Mouse (Mus musculus) kidney, embryonic 16.5 days (tissue): ENCODE measurements at regions not wholly inside any gene's neighbourhood (a gene's known extent, or its start where the extent isn't known, plus 50 kb on each side); places are given as distances from the start of the nearest gene placed in this dataset.

Source experiments
- ATAC-seq: fragments of 200-750 bp; cut with Nextera tagmentation; 2 replicates; pipeline ENCODE4 v1.8.0; 2017; ENCODE audit warnings: moderate TSS enrichment; ENCODE audit not compliant: low FRiP score, low TSS enrichment
- H3K27ac ChIP-seq: fragments of 300-500 bp; sonication (generic); 2 replicates; pipeline ENCODE4 v1.5.1; 2014; ENCODE audit warnings: low read length
- H3K27me3 ChIP-seq: fragments of 300-500 bp; sonication (generic); 2 replicates; pipeline ENCODE4 v1.6.1; 2014; ENCODE audit warnings: low read length, control low read depth, mixed read lengths; ENCODE audit not compliant: insufficient read depth
- H3K36me3 ChIP-seq: fragments of 300-500 bp; sonication (generic); 2 replicates; pipeline ENCODE4 v1.6.1; 2014; ENCODE audit warnings: low read length, control low read depth, mixed read lengths; ENCODE audit not compliant: insufficient read depth
- H3K4me1 ChIP-seq: fragments of 300-500 bp; sonication (generic); 2 replicates; pipeline ENCODE4 v1.6.1; 2014; ENCODE audit warnings: low read length, control low read depth, mixed read lengths; ENCODE audit not compliant: insufficient read depth
- H3K4me2 ChIP-seq: fragments of 300-500 bp; sonication (generic); replicated peaks from 2 replicates; pipeline ENCODE4 v1.6.1; 2014; ENCODE audit warnings: low read depth, low read length
- H3K4me3 ChIP-seq: fragments of 300-500 bp; sonication (generic); 2 replicates; pipeline ENCODE4 v1.5.1; 2014; ENCODE audit warnings: mild to moderate bottlenecking, low read length
- H3K9ac ChIP-seq: fragments of 300-500 bp; sonication (generic); replicated peaks from 2 replicates; pipeline ENCODE4 v1.6.1; 2014; ENCODE audit warnings: low read length
- H3K9me3 ChIP-seq: fragments of 300-500 bp; sonication (generic); 2 replicates; pipeline ENCODE4 v1.6.1; 2016; ENCODE audit warnings: low read length, control low read depth
- WGBS: fragments of 180-500 bp; shearing (Covaris S2); extraction: QIAGEN DNeasy Blood & Tissue Kit; methylation state at CpG from one replicate; pipeline ENCODE4 v1.1.7; 2014; 5-methylcytosine and 5-hydroxymethylcytosine counted together

DNA sequence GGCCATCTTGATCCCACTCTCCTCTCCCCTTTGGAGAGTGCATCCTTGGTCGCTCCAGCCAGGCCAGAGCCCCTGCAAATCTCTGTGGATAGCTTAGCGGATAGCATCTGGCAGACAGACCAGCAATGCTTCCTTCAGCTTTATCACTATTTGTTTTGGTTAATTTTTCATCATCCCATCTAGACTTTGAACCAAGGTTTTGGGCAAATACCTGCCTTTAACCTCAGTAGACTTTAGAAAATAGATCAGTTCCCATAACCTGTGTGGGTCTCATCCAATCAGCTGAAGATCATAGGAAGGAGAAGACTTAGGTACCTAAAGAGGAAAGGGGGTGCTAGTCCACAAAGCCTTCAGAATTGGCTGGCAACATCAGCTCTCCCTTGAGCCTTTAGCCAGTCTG is 327.2 kb upstream of the Gm10131 start:
- 91% methylated on average over 2 of the region's 2 CpGs for WGBS
- no peaks in the 10 kb centered on the region for H3K9me3 ChIP-seq
- H3K36me3 ChIP-seq: no peaks in the 10 kb centered on the region
- H3K4me2 ChIP-seq: no peak overlapping the region
- H3K27ac ChIP-seq: no peak overlapping the region
- H3K27me3 ChIP-seq: no peaks in the 10 kb centered on the region
- ATAC-seq: no peak
- no peak overlapping the region for H3K4me3 ChIP-seq
- no peak overlapping the region for H3K9ac ChIP-seq
- H3K4me1 ChIP-seq: no peaks in the 10 kb centered on the region

DNA sequence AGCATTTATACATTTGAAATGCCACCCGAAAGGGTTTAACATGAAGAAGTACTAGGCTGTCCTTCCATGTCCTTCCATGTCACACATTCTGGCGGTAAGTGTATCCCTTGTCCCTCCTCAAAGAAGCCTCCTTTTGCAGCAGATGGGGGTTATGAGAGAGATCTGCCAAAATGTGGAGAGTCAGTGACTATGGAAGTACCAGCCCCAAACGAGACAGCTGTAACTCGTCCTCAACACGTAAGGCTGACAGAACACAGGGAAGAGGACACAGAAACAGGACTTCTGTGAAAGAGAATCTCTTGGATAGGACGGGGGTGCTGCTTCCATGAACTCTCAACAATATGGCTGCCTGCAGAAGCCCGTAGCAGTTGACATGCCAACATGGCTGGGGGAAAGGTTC is 320.4 kb upstream of the Gm10131 start:
- WGBS: 84% methylated on average over 7 of the region's 7 CpGs
- no peak overlapping the region for H3K9ac ChIP-seq
- H3K4me3 ChIP-seq: no peak overlapping the region
- no peak overlapping the region for H3K4me2 ChIP-seq
- H3K27me3 ChIP-seq: no peaks in the 10 kb centered on the region
- no peaks in the 10 kb centered on the region for H3K36me3 ChIP-seq
- ATAC-seq: no peak
- H3K4me1 ChIP-seq: no peaks in the 10 kb centered on the region
- H3K9me3 ChIP-seq: no peaks in the 10 kb centered on the region
- no peak overlapping the region for H3K27ac ChIP-seq

DNA sequence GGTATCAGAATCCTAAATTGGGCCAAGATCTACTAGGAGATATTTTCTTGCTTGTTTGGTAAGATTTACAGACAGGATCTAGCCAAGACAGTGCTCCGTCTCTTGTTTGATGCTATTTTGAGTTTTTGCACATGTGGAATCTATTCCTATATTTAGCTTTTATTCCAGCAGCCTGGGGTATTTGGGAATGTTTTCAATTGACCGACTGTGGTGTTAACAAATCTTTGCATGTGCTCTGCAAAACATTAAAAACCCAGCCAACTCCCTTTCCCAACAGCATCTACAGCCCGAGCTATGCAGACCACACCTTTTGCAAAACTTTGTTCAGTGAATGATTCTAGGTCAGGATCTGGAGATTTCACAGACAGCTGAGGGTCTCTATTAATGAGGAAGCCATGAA is 317.7 kb upstream of the Gm10131 start:
- Histone ChIP-seq H3K27ac (no peak overlapping the region), H3K4me3 (no peak overlapping the region), H3K4me2 (no peak overlapping the region), H3K4me1 (no peaks in the 10 kb centered on the region), H3K36me3 (no peaks in the 10 kb centered on the region), H3K27me3 (no peaks in the 10 kb centered on the region), H3K9me3 (no peaks in the 10 kb centered on the region), H3K9ac (no peak overlapping the region)
- 77% methylated on average over 3 of the region's 3 CpGs for WGBS
- no peak for ATAC-seq

DNA sequence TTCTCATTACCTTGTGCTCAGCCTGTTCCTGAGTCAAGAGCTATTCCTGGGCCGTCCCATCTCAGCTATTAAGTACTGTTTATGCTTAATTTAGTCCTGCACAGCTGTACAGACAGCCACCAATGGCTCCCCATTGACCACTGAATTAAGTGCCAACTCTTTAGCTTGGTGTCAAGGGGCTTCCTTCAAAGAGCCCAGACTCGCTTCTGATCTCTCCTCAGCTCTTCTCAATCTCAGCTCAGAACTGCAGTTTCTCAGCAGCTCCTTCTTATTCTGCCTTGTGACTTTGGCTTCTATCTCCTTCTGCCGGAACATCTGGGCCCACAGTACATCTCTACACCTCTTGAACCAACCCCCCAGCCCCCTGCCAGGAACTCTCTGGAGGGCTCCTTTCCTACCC is 290.0 kb upstream of the Gm10131 start:
- Histone ChIP-seq H3K4me1 (peaks cover 18% of the 10 kb centered on the region), H3K9ac (no peak overlapping the region), H3K27me3 (no peaks in the 10 kb centered on the region), H3K9me3 (0 out of 2 replicates have a peak, but pooled peaks cover 3% of the 10 kb centered on the region), H3K27ac (no peak overlapping the region), H3K36me3 (no peaks in the 10 kb centered on the region), H3K4me2 (no peak overlapping the region), H3K4me3 (no peak overlapping the region)
- 79% methylated on average over 3 of the region's 3 CpGs for WGBS
- ATAC-seq: no peak

DNA sequence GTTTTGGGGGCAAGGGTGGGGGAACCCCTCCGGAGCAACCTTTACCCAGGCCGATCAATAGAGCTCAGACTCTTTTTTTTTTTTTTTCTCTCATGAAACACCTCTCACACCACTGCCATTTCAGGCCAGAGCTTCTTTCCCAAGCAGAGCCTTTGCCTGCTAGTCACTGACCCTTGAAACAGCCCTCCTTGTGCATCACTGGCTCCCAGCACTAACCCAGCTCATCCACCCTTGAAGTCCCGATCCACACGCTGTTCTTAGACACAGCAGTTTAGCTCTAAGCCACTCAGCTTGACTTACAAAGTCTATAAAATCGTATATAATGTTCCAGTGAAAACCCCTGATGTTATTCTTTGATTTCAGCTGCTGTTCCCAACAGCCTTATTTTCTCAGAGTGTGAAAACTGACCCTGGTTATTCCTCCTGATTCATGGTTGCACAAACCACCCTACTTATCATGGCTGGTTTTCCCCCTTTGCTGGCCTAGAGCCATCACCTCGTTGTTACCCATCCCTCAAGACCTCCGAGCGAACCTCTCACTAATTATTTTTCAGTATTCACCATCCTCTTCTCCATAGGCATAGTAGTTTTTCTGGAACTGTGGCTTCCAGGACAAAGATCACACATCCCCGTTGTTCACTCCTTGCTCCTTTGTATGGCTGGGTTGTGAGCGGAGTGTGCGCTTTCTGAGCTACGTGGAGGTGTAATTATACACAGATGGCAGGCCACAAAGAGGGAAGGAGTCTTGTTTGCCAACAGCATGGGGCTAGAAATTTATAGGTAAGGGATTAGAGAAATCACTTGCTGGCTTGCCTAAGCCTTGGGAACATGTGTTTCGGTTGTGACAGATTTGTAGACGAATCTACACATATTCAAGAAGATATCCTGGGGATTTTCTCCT is 287.6 kb upstream of the Gm10131 start:
- Histone ChIP-seq H3K27me3 (no peaks in the 10 kb centered on the region), H3K36me3 (no peaks in the 10 kb centered on the region), H3K9ac (no peak overlapping the region), H3K4me1 (peaks cover 18% of the 10 kb centered on the region), H3K4me2 (no peak overlapping the region), H3K4me3 (no peak overlapping the region), H3K9me3 (no peaks in the 10 kb centered on the region; the same call in 1 of the 2 replicates), H3K27ac (peak overlapping the region; percentile 41; the same call in 1 of the 2 replicates)
- 32% methylated on average over 14 of the region's 14 CpGs for WGBS
- ATAC-seq: peak; percentile 87

DNA sequence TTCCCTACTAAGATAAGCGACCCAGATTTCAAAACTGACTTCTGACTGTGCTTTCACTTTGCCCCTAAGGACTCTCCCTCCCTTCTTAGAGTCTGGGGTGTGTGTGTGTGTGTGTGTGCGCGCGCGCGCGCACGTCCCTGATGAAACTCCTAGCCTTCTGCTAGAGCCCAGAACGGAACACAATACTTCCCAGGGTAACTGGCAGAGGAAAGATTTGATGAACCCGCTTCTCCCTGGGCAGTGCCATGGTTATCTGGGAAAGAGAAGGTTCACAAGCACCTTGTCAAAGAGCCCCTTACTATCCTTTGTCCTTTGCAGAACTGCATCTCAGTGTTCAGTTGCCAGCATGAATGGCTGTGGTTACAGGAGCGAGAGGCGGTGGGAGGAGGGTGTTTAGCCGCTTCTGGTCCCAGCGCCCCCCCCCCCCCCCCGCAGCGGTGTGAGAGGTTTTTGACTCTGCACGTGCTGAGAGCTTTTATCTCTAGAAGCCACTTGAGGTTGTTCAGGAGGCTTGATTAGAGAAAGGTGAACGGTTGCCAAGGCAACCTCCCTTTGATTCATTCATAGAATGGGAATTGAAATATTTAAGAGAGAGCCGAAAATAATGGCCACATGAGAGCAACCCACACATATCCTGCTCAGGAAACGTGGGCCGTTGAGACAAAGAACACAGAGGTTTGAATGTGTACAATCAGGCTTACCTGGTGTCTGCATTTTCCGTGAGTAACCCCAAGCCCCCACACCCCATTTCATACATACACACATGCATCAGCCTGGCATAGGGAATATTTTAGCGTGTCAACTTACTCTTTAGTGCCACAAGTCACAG is 286.3 kb upstream of the Gm10131 start:
- 41% methylated on average over 22 of the region's 23 CpGs for WGBS
- peaks cover 21% of the 10 kb centered on the region for H3K4me1 ChIP-seq
- 0 out of 2 replicates have a peak overlapping the region, but pooled peaks have one; percentile 41 for H3K27ac ChIP-seq
- H3K9me3 ChIP-seq: no peaks in the 10 kb centered on the region; the same call in 1 of the 2 replicates
- no peaks in the 10 kb centered on the region for H3K36me3 ChIP-seq
- peak overlapping the region; percentile 26 for H3K4me2 ChIP-seq
- H3K9ac ChIP-seq: no peak overlapping the region
- no peaks in the 10 kb centered on the region for H3K27me3 ChIP-seq
- ATAC-seq: no peak
- H3K4me3 ChIP-seq: no peak overlapping the region

DNA sequence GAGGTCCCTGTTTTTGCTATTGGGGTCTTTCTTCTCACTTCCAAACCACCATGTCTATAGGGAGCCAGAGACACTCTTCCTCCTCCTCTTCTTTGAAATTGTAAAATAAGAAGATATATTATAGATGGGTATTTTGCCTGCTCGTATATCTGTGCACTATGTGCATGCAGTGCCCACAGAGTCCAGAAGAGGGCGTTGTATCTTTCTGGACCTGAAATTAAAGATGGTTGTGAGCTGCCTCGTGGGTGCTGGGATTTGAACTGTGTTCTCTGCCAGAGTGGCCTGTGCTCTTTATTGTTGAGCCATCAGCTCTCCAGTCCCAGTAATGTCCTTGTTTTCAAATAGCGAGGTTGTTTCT is 285.7 kb upstream of the Gm10131 start:
- Histone ChIP-seq H3K4me2 (peak overlapping the region; percentile 26; the same call in 1 of the 2 replicates), H3K9ac (no peak overlapping the region), H3K4me1 (peaks cover 27% of the 10 kb centered on the region), H3K4me3 (no peak overlapping the region), H3K9me3 (no peaks in the 10 kb centered on the region; the same call in 1 of the 2 replicates), H3K36me3 (no peaks in the 10 kb centered on the region), H3K27ac (no peak overlapping the region), H3K27me3 (no peaks in the 10 kb centered on the region)
- ATAC-seq: no peak
- 70% methylated on average over 4 of the region's 4 CpGs for WGBS

DNA sequence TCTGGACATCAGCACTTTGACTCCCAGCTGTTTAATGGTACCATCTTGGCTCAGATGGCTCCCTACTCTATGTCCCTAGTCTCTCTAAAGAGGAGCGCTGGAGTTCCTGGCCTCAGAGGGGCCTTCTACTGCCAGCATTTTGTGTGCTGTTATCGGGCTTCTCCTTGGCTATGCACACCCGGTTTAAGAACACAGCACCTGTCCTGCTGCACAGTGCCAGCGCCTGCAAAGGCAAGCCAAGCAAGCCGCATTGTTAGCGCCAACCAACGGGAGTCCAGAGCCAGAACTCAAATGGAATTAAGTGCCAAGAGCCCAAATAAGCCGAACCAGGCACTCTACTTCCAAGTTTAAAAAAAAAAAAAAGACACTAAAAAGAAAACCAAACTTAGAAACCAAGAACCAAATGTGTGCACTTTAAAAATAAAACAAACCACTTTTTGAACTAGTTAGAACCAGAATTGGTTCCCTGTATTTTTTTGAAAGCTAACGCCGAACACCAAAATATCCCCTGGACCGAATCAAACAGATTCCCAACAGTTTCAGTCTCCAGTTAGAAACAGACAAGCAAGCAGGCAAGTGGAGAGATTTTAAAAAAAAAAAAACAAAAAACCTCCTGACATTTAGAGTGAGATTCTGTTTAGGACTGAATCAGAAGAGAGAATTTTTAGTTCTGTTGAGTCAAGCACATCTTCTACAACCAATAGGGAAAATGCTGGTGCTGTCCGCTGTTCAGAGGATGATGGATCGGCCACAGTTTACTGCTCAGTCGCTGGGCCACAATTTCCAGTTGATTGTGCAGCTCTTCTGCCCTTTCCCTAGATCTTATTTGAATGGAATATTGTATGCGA is 281.7 kb upstream of the Gm10131 start:
- H3K27me3 ChIP-seq: no peaks in the 10 kb centered on the region
- WGBS: 86% methylated on average over 15 of the region's 15 CpGs
- H3K4me1 ChIP-seq: peaks cover 20% of the 10 kb centered on the region
- H3K4me2 ChIP-seq: no peak overlapping the region
- H3K9me3 ChIP-seq: no peaks in the 10 kb centered on the region; the same call in 1 of the 2 replicates
- H3K9ac ChIP-seq: no peak overlapping the region
- ATAC-seq: no peak
- H3K27ac ChIP-seq: no peak overlapping the region
- H3K4me3 ChIP-seq: no peak overlapping the region
- no peaks in the 10 kb centered on the region for H3K36me3 ChIP-seq

DNA sequence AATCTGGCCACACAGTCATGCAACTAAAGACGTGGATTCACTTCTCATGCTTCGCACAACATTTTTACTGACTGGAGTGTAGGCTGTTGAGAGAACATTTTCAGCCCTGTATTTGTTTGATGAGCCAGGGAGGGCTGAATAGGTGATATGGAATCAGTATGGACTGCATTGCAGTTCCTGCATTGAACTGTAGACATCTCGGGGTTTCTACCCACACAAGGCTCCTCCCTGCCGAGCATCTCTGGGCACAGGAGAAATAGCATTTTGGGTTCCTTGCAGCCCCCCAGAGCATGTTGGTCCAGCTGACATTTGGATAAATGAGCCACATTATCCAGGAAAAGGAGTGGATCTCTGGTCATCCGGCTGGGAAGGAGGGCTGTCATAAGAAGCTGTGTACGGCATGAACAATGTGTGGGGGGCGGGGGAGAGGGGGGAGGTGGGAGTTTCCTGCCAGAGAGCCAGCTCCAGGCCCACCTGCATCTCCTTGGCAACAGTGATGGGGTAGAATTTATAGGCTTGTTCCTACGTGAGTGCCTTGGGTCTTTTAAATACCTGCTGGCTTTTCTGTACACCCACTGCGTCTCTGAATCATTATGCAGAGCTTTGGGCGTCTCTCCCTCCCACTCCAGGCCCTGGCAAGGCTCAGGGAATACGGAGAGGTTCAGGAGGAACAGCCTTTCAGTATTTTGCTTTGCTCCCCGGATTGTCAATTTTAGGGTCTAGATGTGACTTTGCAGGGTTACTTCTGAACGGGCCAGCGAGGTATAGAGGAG is 280.9 kb upstream of the Gm10131 start:
- Histone ChIP-seq H3K9ac (no peak overlapping the region), H3K4me3 (no peak overlapping the region), H3K9me3 (no peaks in the 10 kb centered on the region; the same call in 1 of the 2 replicates), H3K4me2 (no peak overlapping the region; the same call in 1 of the 2 replicates), H3K4me1 (peaks cover 13% of the 10 kb centered on the region), H3K27ac (no peak overlapping the region), H3K27me3 (no peaks in the 10 kb centered on the region), H3K36me3 (no peaks in the 10 kb centered on the region)
- peak; percentile 59 for ATAC-seq
- 32% methylated on average over 14 of the region's 14 CpGs for WGBS
